Mouse (Mus musculus): Measurements from ENCODE around the gene Prep.

DNA sequence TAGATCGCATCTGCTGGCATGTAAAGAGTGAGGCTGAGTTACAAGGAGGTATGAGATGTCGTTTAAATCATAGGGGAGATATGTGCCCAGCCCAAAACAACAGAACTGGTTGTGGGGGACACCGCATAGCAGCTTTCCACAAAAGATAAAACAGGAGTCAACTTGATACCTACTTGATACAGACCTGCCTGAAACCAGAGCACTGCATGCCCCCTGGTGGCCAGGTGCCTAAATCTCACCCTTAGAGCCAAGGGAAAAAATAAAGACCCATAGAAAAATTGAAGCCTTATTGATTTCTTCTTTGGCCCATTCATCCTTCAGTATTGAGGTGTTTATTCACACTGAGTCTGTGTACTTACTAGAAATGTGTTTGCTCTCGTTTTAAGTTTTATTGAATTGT, 65.4 kb downstream of the Prep start:
- no peak for TF ChIP-seq POLR2A (IDR thresholded peaks at IDR 0.05; ENCODE audit: low read depth, low read length)
- TF ChIP-seq CTCF (conservative IDR thresholded peaks at IDR 0.05; ENCODE audit: insufficient read depth, insufficient read length, low read depth, low read length) = peak; percentile 73
